Mouse (Mus musculus) kidney, postnatal 36 days (tissue): ENCODE data around the gene Nup93.

ENCODE experiments used
- DNase-seq, 2 experiments: peaks; one replicate each; pipeline ENCODE4 v3.0.0; 2021 to 2022; ENCODE audit warnings: mixed read lengths in 2 of 2

The Nup93 gene

GRCm38 (mm10) chr8:94270309-94270708, 55.9 kb downstream of the Nup93 start:
- DNase-seq, result no peak

DNA sequence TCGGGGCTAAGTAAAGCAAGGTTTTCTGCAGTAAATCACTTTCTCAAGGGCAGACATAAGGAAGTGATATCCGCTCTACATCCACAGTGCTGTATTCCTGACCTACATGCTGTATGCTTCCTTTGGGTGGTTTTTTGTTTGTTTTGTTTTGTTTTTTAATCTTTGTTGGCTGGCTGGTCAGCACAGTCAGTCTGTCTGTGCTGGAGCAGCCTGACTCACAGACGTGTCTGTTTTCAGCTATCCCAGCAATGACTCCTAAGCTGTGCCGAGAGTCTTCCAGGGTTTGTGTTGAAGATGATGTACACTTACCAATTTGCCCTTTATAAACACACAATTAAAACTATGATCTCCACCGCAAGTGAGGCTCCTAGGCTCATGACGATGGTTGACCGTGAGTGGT, 56.7 kb downstream of the Nup93 start:
- no peak for DNase-seq

- no peak for DNase-seq
Observed at GRCm38 (mm10) chr8:94272612-94273011, 58.2 kb downstream of the Nup93 start.

GRCm38 (mm10) chr8:94273289-94273850, 59.0 kb downstream of the Nup93 start:
- DNase-seq, result no peak

DNA sequence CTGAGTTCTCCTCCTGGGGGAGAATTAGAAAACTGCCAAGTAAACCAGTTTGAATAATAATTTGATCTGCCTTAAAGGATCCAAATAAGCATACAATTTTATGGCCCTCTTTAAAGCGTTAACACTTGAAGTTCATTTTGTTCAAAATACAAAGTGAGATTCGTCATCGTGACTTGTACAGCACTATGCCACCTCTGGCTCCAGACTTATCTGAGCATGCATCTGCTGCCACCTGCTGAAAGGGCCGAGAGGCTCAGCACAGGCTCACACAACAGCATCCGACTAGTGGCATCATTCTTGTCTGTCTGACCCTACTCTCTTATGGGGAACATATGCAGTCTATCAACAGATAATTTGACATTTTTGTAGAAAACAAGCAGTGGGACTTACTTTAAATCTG, 59.7 kb downstream of the Nup93 start:
- peak in 1 of 2 experiments; percentile 35 for DNase-seq

GRCm38 (mm10) chr8:94278295-94278694, 63.9 kb downstream of the Nup93 start:
- DNase-seq, result peak in 1 of 2 experiments; percentile 29

DNA sequence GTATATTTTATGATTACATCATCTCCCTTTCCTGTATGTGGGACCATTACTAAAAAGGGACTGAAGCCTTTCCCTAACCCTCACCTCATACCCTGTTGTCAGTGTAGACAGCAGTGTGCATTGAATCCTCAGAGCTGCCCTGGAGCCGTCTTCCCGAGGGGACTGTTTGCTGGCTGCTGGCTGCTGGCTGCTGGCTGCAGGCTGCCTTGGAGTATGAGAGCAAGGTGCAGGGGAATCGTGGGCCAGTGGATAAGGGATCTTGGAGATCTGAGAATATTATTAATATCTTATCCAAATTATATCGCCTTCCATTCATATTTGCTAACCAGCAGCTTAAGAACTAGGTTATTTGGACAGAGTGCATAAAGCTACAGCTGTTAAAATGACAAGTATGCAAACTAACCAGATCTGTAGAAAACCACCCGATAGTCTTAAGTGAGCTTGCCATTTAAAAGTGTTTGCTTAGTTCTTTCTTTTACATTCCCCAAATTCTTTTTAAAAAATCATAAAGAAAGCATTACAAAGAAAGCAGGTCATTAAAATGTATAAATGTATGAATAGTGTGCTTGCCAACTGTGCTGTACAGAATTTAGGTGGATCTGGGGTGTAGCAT, 65.7 kb downstream of the Nup93 start:
- no peak for DNase-seq

- DNase-seq, result no peak
Observed at GRCm38 (mm10) chr8:94282453-94282985, 68.2 kb downstream of the Nup93 start.

DNA sequence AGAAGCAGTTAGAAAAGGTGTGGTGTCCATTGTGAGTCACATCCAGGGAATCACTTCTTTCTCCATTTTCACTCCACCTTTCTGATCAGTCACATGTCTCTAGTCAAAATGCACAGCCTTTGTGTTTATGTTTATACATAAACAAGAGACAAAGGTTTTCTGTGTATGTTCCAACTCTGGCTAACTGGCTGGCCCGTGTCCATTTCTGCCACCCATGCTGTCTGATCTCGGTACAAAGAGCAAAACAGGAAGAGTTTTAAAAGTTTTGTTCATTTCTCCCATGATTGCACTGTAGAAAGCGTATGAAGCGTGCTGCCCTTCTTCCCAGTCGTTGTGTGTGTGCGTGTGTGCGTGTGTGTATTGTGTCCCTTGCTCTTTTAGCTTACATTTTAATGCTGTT, 69.8 kb downstream of the Nup93 start:
- peak; percentile 24 to 64 for DNase-seq

DNA sequence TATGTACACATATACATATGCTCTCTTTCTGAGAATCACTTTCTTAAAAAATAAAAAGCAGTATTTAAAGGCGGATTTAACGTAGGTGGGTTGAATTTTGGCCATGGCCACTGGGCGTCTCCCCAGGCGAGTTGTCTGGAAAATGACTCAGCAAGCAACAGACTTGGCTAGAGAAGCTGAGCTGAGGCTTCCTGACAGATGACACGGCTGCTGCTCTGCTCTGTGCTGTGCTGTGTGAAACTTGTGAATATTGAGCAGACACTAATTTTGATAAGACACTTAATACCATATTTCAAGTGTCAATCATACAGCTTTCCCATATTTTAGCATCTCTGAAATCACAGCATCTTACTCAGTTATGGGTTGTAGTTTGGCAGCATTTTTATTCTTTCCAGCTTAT, 76.2 kb downstream of the Nup93 start:
- DNase-seq, result no peak

DNA sequence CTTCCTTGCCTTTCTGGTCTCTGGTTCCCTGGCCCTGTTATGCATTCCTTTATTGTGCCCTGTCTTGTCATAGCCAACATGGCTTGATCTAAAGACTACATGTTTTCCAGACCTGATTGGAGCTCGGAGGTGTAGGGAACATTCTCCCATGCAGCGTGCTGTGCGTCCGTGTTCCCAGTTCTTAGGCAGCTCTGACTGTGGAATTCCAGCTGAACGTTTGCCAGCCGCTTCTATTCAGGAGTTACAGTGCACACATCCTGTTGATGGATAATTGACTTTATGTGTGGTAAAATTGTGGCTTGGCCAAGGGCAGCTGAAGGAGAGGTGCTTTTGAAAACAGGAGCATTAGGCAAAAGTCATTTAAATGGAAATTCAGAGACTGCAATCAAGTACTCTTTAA, 77.7 kb downstream of the Nup93 start:
- peak; percentile 82 for DNase-seq

- DNase-seq, result peak; percentile 15 to 69
Observed at GRCm38 (mm10) chr8:94292626-94293025, 78.3 kb downstream of the Nup93 start.

- no peak for DNase-seq
Observed at GRCm38 (mm10) chr8:94295687-94296086, 81.3 kb downstream of the Nup93 start.

DNA sequence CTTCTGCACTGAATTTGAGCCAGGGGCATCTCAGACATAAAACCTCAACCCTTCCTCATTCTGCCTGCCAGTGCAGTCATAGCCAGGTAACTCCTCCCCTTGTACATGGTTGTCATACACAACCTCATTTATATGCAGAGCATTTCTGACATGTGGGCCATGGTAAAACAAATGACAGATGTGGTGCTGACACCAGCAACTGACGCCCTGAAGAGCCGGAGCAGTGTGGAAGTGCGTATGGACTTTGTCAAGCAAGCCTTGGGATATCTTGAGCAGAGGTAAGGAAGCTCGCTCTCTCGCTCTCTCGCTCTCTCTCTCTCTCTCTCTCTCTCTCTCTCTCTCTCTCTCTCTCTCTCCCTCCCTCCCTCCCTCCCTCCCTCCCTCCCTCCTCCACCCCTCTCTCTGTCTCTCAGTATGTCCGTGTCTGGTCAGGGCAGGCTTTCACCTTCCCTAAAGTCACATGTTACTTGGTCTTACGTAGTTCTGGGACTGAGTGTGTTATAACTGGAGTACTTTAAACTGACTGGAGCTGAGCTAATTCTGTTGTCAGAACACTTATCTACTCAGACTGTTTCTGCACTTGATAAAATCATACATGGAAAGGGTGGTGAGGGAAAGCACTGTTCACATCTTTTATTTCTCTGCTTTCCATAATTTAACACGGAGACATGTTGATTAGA, 82.1 kb downstream of the Nup93 start:
- DNase-seq, result peak in 1 of 2 experiments; percentile 21

GRCm38 (mm10) chr8:94297101-94297500, 82.7 kb downstream of the Nup93 start:
- DNase-seq, result no peak

DNA sequence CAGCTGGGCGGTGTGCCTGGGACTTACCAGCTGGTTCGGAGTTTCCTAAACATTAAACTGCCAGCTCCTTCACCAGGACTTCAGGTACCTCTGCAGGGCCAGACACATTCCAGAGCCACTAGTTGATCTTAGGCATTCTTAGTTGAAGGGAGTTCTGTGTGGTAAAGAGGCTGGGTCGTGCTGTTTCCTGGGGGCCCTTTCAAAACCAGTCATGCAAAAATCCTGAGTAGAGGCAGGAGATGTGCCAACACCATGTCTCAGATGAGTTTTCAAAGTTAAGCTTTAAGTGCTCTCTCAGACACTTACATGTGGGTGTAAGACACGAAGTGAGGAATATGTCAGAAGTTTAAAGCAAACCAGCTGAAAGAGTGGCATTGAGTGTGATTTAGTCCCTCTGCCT, 86.4 kb downstream of the Nup93 start:
- DNase-seq, result no peak

DNA sequence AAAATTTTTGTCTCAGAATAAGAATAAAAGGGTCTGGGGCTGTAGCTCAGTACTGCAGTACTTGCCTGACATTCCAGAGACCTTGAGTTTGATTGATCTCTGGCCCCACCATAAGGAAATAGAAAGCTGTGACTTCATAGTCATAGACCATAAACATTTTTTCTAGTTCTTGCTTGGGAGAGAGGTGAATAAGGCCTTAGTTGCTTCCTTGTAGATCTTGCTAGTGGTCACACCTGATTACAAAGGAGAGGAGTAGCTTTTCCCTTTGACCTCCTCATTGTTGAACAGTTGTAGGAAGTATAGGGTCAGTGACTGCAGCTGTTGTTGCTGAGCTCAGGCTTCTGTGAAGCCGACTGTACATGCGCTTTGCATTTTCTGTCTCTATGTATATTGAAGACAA, 90.0 kb downstream of the Nup93 start:
- DNase-seq, result no peak

DNA sequence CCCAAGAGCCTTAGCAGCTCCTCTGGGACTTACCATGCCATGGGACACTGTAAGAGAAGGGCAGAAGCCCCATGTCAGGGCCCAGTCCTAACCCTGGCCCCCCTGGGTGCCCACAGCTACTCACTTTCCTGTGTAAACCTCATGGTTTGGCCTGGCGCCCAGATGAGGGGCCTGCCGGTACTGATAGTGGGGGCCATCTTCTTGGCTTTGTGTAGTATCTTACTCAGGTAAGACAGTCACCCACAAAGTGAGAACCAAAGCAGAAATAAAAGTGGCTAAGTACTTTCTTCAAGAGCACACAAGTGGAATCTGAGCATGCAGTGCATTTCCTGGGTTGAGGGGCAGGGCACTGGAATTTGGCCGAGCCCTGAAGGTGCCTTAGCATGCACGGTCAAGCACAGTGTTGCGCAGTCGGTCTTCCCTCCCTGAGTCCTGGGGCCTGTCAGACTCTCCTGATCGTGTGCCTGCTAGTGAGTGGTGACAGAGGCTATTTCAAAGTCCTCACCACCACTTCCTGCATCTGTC, 92.7 kb downstream of the Nup93 start:
- peak; percentile 39 to 50 for DNase-seq

DNA sequence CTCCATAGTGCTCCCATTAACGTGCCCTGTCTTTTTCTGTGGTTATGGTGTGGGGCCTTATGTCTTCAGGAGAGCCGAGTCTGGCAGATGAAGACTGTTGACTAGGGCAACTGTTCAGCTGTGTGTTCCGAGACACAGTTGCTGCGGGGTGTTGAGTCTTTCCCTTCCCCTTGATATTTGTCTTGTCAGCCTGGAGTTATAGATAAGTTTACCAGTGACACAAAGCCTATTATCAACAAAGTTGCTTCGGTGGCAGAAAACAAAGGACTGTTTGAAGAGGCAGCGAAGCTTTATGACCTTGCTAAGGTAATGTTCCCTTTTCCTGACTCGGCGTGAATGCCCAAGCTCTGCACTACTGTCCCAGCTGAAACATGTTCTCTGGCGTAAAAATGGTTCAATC, 93.3 kb downstream of the Nup93 start:
- DNase-seq, result no peak

DNA sequence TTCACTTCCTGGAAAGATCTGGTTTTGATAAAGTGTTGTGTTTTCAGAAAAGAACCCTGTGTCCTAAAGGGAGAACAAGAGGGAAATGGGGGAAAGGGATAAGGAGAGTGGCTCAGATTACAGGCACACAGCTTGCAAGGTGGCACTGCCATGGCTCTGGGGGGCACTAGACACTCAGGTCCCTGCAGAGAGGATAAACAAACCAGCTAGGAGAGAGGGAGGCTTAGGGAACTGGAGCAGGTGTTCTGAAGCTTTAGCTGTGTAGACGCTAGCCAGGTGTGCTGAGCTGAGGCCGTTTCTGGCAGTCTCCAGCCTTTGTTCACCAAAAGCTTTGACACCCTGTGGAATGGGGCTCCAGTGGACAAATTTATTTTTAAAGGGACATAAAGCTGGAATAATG, 99.7 kb downstream of the Nup93 start:
- DNase-seq, result no peak

GRCm38 (mm10) chr8:94317249-94317648, 102.9 kb downstream of the Nup93 start:
- DNase-seq, result no peak

GRCm38 (mm10) chr8:94317691-94318090, 103.3 kb downstream of the Nup93 start:
- no peak for DNase-seq

DNA sequence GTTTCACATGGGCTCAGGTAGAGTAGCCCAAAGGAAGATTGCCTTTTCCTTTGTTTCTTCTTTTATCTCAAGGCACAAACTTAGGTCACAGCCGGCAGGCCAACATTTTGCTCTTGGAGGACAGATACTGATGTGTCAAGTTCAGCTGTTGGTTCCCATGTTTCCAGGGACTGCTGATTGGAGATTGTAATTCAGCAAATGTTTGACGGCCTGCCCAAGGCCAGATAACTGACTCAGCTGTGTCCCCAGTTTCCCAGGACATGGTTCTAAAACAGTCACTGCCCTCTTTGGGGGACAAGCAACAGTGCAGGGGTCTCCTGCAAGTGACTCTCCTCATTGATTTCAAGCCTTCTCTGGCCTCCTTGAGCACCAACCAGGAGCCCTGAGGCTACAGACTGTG, 105.7 kb downstream of the Nup93 start:
- DNase-seq, result no peak

- no peak for DNase-seq
Observed at GRCm38 (mm10) chr8:94322083-94322482, 107.7 kb downstream of the Nup93 start.
